Mouse (Mus musculus): ENCODE results near the gene Brwd3.

GRCm38 (mm10) chrX:108833381-108834020 is 671 bp downstream of the Brwd3 start:
- TF ChIP-seq CTCF (IDR thresholded peaks at IDR 0.05; ENCODE audit: extremely low read depth, insufficient read length, insufficient replicate concordance, low read depth, low read length) (no peak), POLR2A (IDR thresholded peaks at IDR 0.05; ENCODE audit: low read depth, low read length) (no peak)
